Mouse (Mus musculus) heart, embryonic 16.5 days (tissue): ENCODE results near the gene Htr7. TPM values are rescaled to one million over a fixed set of nuclear protein-coding genes. Genes with fewer than 3 reads are reported as not detected.

Experiments
- ATAC-seq: fragments of 200-750 bp; cut with Nextera tagmentation; replicated peaks from 2 replicates; pipeline ENCODE4 v1.8.0; 2017; ENCODE audit warnings: moderate number of reproducible peaks; ENCODE audit not compliant: insufficient read depth, low FRiP score; ENCODE audit errors: extremely low read depth
- H3K27ac ChIP-seq: fragments of 300-500 bp; sonication (generic); 2 replicates; pipeline ENCODE4 v1.5.1; 2014; ENCODE audit warnings: mild to moderate bottlenecking, low read length, control low read depth, moderate library complexity
- H3K27me3 ChIP-seq: fragments of 300-500 bp; sonication (generic); 2 replicates; pipeline ENCODE4 v1.6.1; 2014; ENCODE audit warnings: low read length, mixed read lengths; ENCODE audit not compliant: control insufficient read depth, insufficient read depth
- H3K36me3 ChIP-seq: fragments of 300-500 bp; sonication (generic); 2 replicates; pipeline ENCODE4 v1.6.1; 2014; ENCODE audit not compliant: control insufficient read depth, insufficient read depth
- H3K4me1 ChIP-seq: fragments of 300-500 bp; sonication (generic); 2 replicates; pipeline ENCODE4 v1.6.1; 2014; ENCODE audit warnings: low read length, mixed read lengths; ENCODE audit not compliant: control insufficient read depth, insufficient read depth
- H3K4me2 ChIP-seq: fragments of 300-500 bp; sonication (generic); 2 replicates; pipeline ENCODE4 v1.6.1; 2014; ENCODE audit warnings: low read depth, mild to moderate bottlenecking, control low read depth, low read length
- H3K4me3 ChIP-seq: fragments of 300-500 bp; sonication (generic); 2 replicates; pipeline ENCODE4 v1.5.1; 2014; ENCODE audit warnings: mild to moderate bottlenecking, control low read depth, low read length
- H3K9ac ChIP-seq: fragments of 300-500 bp; sonication (generic); 2 replicates; pipeline ENCODE4 v1.6.1; 2014; ENCODE audit warnings: low read length, control low read depth
- H3K9me3 ChIP-seq: fragments of 300-500 bp; sonication (generic); replicated peaks from 2 replicates; pipeline ENCODE4 v1.6.1; 2016; ENCODE audit warnings: low read length; ENCODE audit not compliant: control insufficient read depth
- WGBS: fragments of 180-500 bp; shearing (Covaris S2); extraction: QIAGEN DNeasy Blood & Tissue Kit; methylation state at CpG from one replicate; pipeline ENCODE4 v1.1.7; 2014; 5-methylcytosine and 5-hydroxymethylcytosine counted together
- polyA plus RNA-seq: library from polyadenylated mRNA; unstranded; fragments of >200 nt; fragmentation: Nextera tagmentation; extraction: Ambion mirVana; gene quantifications from 2 replicates; pipeline ENCODE4 v1.2.1, GENCODE M21; 2015

Htr7 gene
- polyA plus RNA-seq, 1 experiment from 2014 or later = 0.74 TPM

GRCm38 (mm10) chr19:36062801-36063529 is 5.7 kb upstream of the Htr7 start:
- Histone ChIP-seq H3K4me1 (no peaks in the 10 kb centered on the region), H3K4me2 (no peak overlapping the region), H3K9ac (no peak overlapping the region), H3K36me3 (no peaks in the 10 kb centered on the region), H3K4me3 (no peak overlapping the region), H3K27me3 (peaks cover 10% of the 10 kb centered on the region; the same call in 1 of the 2 replicates), H3K9me3 (no peaks in the 10 kb centered on the region), H3K27ac (no peak overlapping the region)
- no peak for ATAC-seq
- WGBS = 65% methylated on average over 2 of the region's 2 CpGs

GRCm38 (mm10) chr19:36056502-36057221 is 645 bp downstream of the Htr7 start:
- 6% methylated on average over 49 of the region's 49 CpGs for WGBS
- 0 out of 2 replicates have a peak, but pooled peaks have one; percentile 18 for ATAC-seq
- Histone ChIP-seq H3K4me3 (peak overlapping the region; percentile 66), H3K36me3 (no peaks in the 10 kb centered on the region), H3K4me2 (peak overlapping the region; percentile 92), H3K9me3 (no peaks in the 10 kb centered on the region), H3K27ac (no peak overlapping the region), H3K9ac (peak overlapping the region; percentile 52), H3K27me3 (peaks cover 44% of the 10 kb centered on the region), H3K4me1 (peaks cover 5% of the 10 kb centered on the region; the same call in 1 of the 2 replicates)

GRCm38 (mm10) chr19:36046046-36046445 is 11.3 kb downstream of the Htr7 start:
- no peaks in the 10 kb centered on the region for H3K27me3 ChIP-seq
- H3K36me3 ChIP-seq = no peaks in the 10 kb centered on the region
- no peak overlapping the region for H3K9ac ChIP-seq
- ATAC-seq = no peak
- no peaks in the 10 kb centered on the region for H3K9me3 ChIP-seq
- H3K27ac ChIP-seq = no peak overlapping the region
- no peaks in the 10 kb centered on the region for H3K4me1 ChIP-seq
- 62% methylated on average over 7 of the region's 7 CpGs for WGBS
- H3K4me2 ChIP-seq = no peak overlapping the region
- no peak overlapping the region for H3K4me3 ChIP-seq

GRCm38 (mm10) chr19:36014836-36015235 is 42.5 kb downstream of the Htr7 start:
- ATAC-seq = no peak
- no peak overlapping the region for H3K4me3 ChIP-seq
- no peak overlapping the region for H3K4me2 ChIP-seq
- no peaks in the 10 kb centered on the region for H3K27me3 ChIP-seq
- H3K27ac ChIP-seq = no peak overlapping the region
- no peaks in the 10 kb centered on the region for H3K9me3 ChIP-seq
- H3K36me3 ChIP-seq = no peaks in the 10 kb centered on the region
- H3K4me1 ChIP-seq = no peaks in the 10 kb centered on the region
- WGBS = 22% methylated on average over 3 of the region's 3 CpGs
- H3K9ac ChIP-seq = no peak overlapping the region

GRCm38 (mm10) chr19:36006277-36006676 is 51.0 kb downstream of the Htr7 start:
- Histone ChIP-seq H3K9ac (no peak overlapping the region), H3K9me3 (no peaks in the 10 kb centered on the region), H3K27ac (no peak overlapping the region), H3K4me1 (no peaks in the 10 kb centered on the region), H3K4me3 (no peak overlapping the region), H3K4me2 (no peak overlapping the region), H3K27me3 (no peaks in the 10 kb centered on the region), H3K36me3 (no peaks in the 10 kb centered on the region)
- no peak for ATAC-seq
- 32% methylated on average over 6 of the region's 6 CpGs for WGBS

GRCm38 (mm10) chr19:36004961-36005360 is 52.3 kb downstream of the Htr7 start:
- no peak overlapping the region for H3K27ac ChIP-seq
- H3K4me2 ChIP-seq = no peak overlapping the region
- no peaks in the 10 kb centered on the region for H3K36me3 ChIP-seq
- H3K4me1 ChIP-seq = no peaks in the 10 kb centered on the region
- H3K4me3 ChIP-seq = no peak overlapping the region
- 53% methylated on average over 2 of the region's 2 CpGs for WGBS
- H3K9me3 ChIP-seq = no peaks in the 10 kb centered on the region
- ATAC-seq = no peak
- H3K27me3 ChIP-seq = no peaks in the 10 kb centered on the region
- H3K9ac ChIP-seq = no peak overlapping the region

- Histone ChIP-seq H3K27ac (no peak overlapping the region), H3K9ac (no peak overlapping the region), H3K27me3 (no peaks in the 10 kb centered on the region), H3K4me3 (no peak overlapping the region), H3K36me3 (no peaks in the 10 kb centered on the region), H3K9me3 (peaks cover 3% of the 10 kb centered on the region; the same call in 1 of the 2 replicates), H3K4me2 (no peak overlapping the region), H3K4me1 (no peaks in the 10 kb centered on the region)
- 62% methylated on average over 17 of the region's 17 CpGs for WGBS
- no peak for ATAC-seq
Observed at GRCm38 (mm10) chr19:36002476-36003445, 54.5 kb downstream of the Htr7 start.

- Histone ChIP-seq H3K4me3 (no peak overlapping the region), H3K36me3 (no peaks in the 10 kb centered on the region), H3K4me1 (no peaks in the 10 kb centered on the region), H3K9me3 (peaks cover 3% of the 10 kb centered on the region; the same call in 1 of the 2 replicates), H3K27me3 (no peaks in the 10 kb centered on the region), H3K4me2 (no peak overlapping the region), H3K9ac (no peak overlapping the region), H3K27ac (no peak overlapping the region)
- ATAC-seq = no peak
- 39% methylated on average over 1 of the region's 1 CpGs for WGBS
Observed at GRCm38 (mm10) chr19:36001512-36001911, 55.8 kb downstream of the Htr7 start.
